Mouse (Mus musculus) T-cell, adult 66 days (primary cell): Measurements from ENCODE around the gene Zfp646. TPM values are rescaled to one million over a fixed set of nuclear protein-coding genes. Genes with fewer than 3 reads are reported as not detected.

Experiments used
- total RNA-seq, 2 experiments: library from RNA; stranded (reverse); gene quantifications; 3 replicates in 1 of 2; 4 replicates in 1 of 2; pipeline ENCODE4 v1.2.4; 2023

The Zfp646 gene
- total RNA-seq = 100 to 1,000 TPM in 1 of 2 experiments, 10 to 100 TPM in 1; 99.7 to 102 TPM

GRCm38 (mm10) chr7:127876041-127876466 is at the start of gene Zfp646:
Gene Zfp646 (plus strand): TSS chr7:127876221.

DNA sequence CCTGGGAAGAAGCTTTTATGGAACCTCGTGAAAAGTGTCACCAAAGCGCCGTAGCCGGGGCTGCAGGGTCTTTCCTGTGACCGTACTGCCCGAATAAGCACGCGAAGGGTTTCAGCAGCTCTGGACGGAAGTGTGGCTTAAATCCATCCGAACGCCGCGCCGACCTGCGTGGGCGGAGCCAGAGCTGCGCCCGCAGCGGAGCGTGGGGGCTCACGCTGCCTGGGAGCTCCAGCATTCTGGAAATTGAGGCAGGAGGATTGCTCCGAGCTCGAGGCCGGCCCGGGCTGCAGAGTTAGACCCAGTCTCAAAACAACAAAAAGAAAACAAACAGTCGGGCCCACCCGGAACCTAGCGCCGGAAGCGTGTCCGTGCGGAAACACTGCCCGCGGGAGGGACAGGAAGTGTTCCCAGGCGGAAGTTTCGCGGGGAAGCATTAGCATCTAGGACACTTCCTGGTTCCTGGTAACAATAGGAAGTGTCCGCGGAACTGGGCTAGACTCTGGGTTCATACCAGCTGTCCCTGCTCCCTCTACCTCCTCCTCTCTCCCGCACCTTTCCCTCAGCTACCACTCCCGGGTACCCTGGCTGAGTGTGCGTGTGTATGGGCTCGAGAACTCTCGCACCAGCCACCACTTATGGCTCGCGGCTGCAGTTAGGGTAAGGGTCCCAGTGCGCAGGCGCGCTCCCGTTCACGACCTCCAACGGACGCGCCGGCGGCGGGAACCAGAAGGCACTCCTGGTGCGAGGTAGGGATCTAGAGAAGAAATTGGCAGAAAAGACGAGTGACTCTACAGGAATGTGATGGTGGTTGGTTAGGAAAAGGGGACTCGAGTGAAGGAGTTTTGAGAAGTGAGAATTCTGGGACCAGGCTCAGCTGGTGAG is 687 bp downstream of the Zfp646 start, which contains the start of gene Zfp668:
Zfp668 (minus strand) TSS at position 362 of the 882 bp plus-strand sequence.

GRCm38 (mm10) chr7:127890798-127891197 is 14.8 kb downstream of the Zfp646 start, which contains the start of gene Prss53:
Gene Prss53 (minus strand): TSS chr7:127890970.

DNA sequence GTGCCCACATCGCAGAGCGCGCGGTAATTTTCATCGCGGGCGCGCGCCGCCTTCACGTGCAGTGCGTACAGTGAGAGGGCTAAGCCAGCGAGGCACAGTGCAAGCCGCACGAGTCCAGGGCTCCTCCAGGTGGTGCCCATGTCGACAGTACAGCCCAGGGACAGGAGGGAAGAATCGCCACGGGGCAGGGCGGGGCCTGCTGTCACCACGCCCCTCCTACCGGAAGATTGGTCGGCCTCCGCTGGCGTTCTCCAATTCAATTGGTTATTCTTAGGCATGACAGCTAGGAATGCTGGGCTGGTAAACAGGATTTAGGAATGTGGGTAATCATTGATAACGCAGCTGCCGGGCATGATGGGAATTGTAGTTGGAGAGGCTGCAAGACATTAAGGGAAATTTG is 19.4 kb downstream of the Zfp646 start, which contains the start of the genes Gm21974 and Vkorc1:
Gm21974 (minus strand) TSS at position 13 of the 400 bp plus-strand sequence.
Vkorc1 (minus strand) TSS at position 176 of the 400 bp plus-strand sequence.

GRCm38 (mm10) chr7:127903971-127904796 is 28.2 kb downstream of the Zfp646 start, which contains the start of gene Bckdk:
Gene Bckdk (plus strand): TSS chr7:127904082.

GRCm38 (mm10) chr7:127912190-127912871 is 36.3 kb downstream of the Zfp646 start, which contains the start of gene Kat8:
Gene Kat8 (plus strand): TSS chr7:127912516.

GRCm38 (mm10) chr7:127929923-127930322 is 53.9 kb downstream of the Zfp646 start, which contains the start of gene Prss8:
Gene Prss8 (minus strand): TSS chr7:127930104.

Other genes starting within 250 kb of the Zfp646 start
- gene Bcl7c, start 167.3 kb upstream of the Zfp646 start, total RNA-seq = 10 to 100 TPM; 32.3 to 36.4 TPM
- gene Ctf1, start 163.5 kb upstream of the Zfp646 start, total RNA-seq = not detected
- gene Ctf2, start 144.1 kb upstream of the Zfp646 start, total RNA-seq = not detected
- 10 to 100 TPM in 1 of 2 experiments, 1 to 10 TPM in 1; 6.8 to 11.5 TPM for gene Fbxl19, start 131.7 kb upstream of the Zfp646 start, total RNA-seq
- 10 to 100 TPM; 13.5 to 17.7 TPM for gene Orai3, start 106.4 kb upstream of the Zfp646 start, total RNA-seq
- 10 to 100 TPM; 79.5 to 80.7 TPM for gene Setd1a, start 99.6 kb upstream of the Zfp646 start, total RNA-seq
- not detected for gene Gm49388, start 90.6 kb upstream of the Zfp646 start, total RNA-seq
- 1 to 10 TPM; 4.7 to 7.1 TPM for gene Hsd3b7, start 75.6 kb upstream of the Zfp646 start, total RNA-seq
- gene Stx4a, start 51.9 kb upstream of the Zfp646 start, total RNA-seq = 100 to 1,000 TPM; 144 to 145 TPM
- gene Stx1b, start 51.7 kb upstream of the Zfp646 start, total RNA-seq = not detected
- gene Zfp668, start 607 bp downstream of the Zfp646 start, total RNA-seq = 10 to 100 TPM; 24.2 to 27.3 TPM
- gene Prss53, start 14.7 kb downstream of the Zfp646 start, total RNA-seq = under 1 TPM; 0.53 to 0.76 TPM
- gene Gm21974, start 19.2 kb downstream of the Zfp646 start, total RNA-seq = not detected
- 10 to 100 TPM; 12.4 to 16.7 TPM for gene Vkorc1, start 19.4 kb downstream of the Zfp646 start, total RNA-seq
- 10 to 100 TPM; 24.6 to 33.4 TPM for gene Bckdk, start 27.9 kb downstream of the Zfp646 start, total RNA-seq
- 10 to 100 TPM; 41.0 to 43.8 TPM for gene Kat8, start 36.3 kb downstream of the Zfp646 start, total RNA-seq
- not detected for gene Prss8, start 53.9 kb downstream of the Zfp646 start, total RNA-seq
- gene Prss36, start 70.5 kb downstream of the Zfp646 start, total RNA-seq = 1 to 10 TPM in 1 of 2 experiments, under 1 TPM in 1; 0.74 to 1.5 TPM
- gene Fus, start 91.2 kb downstream of the Zfp646 start, total RNA-seq = 100 to 1,000 TPM; 709 to 864 TPM
- gene Pycard, start 117.6 kb downstream of the Zfp646 start, total RNA-seq = 10 to 100 TPM; 45.2 to 62.4 TPM
- 1 to 10 TPM; 1.3 to 6.0 TPM for gene Trim72, start 127.7 kb downstream of the Zfp646 start, total RNA-seq
- 1 to 10 TPM in 1 of 2 experiments, under 1 TPM in 1; 0.83 to 2.7 TPM for gene Itgam, start 186.4 kb downstream of the Zfp646 start, total RNA-seq
- gene Gm49368, start 186.5 kb downstream of the Zfp646 start, total RNA-seq = not detected